25 mouse cellular contexts compared by ENCODE assay signal in the genomic region with DNA sequence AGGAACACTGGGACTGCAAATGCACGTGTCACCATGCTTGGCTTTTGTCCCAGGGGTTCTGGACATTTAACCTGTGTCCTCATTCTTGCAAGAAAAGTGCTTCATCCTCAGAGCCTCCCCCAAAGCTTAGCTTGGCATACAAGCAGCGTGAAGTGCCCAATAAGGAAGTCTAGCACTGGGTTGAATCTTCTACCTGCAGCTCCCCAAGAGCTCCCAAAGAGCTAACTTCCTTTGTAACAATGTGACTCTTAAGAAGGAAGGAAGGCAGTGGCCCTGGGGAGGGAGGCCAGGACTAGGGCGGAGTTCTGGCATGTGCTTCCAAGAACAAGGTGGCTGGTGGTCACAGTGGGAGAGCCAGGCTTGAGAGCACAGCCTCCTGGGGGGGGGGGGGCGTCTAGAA. TPM values are rescaled to one million over a fixed set of nuclear protein-coding genes. Genes with fewer than 3 reads are reported as not detected.
"Had no signal": no experiment of that assay in that cellular context is flagged by ENCODE, and none has a peak within 500 bp of the region (broad histone marks: within the 10 kb centered on the region; RNA-seq: fewer than 3 reads in every experiment).

No protein-coding gene starts in this region.

- H3K9ac ChIP-seq: liver, embryonic 12.5 days; liver, embryonic 14.5 days; lung, embryonic 14.5 days; midbrain, embryonic 13.5 days; midbrain, embryonic 15.5 days; neural tube, embryonic 12.5 days had no signal

- H3K4me3 ChIP-seq: liver, embryonic 12.5 days; midbrain, embryonic 10.5 days; midbrain, embryonic 13.5 days; midbrain, embryonic 15.5 days; myocyte; neural tube, embryonic 12.5 days had no signal

- H3K4me2 ChIP-seq: liver, embryonic 12.5 days; lung, embryonic 14.5 days; midbrain, embryonic 13.5 days; midbrain, embryonic 15.5 days; neural tube, embryonic 12.5 days had no signal

- DNase-seq: lung, embryonic 14.5 days; lung, postnatal 4 days; retina, postnatal 1 day; right cerebral cortex, adult 18-20 months; right cerebral cortex, postnatal 25 days; right cerebral cortex, postnatal 4 days; spleen, adult 18-20 months; thymus, adult 2 months; thymus, postnatal 25 days; thymus, postnatal 4 days had no signal

- H3K27me3 ChIP-seq: liver, embryonic 12.5 days; midbrain, embryonic 13.5 days; midbrain, embryonic 15.5 days; neural tube, embryonic 12.5 days had no signal

- H3K36me3 ChIP-seq: liver, embryonic 12.5 days; midbrain, embryonic 10.5 days; midbrain, embryonic 13.5 days; midbrain, embryonic 15.5 days; neural tube, embryonic 12.5 days had no signal

- H3K27ac ChIP-seq: liver, embryonic 12.5 days; liver, embryonic 14.5 days; midbrain, embryonic 10.5 days; midbrain, embryonic 13.5 days; midbrain, embryonic 15.5 days; neural tube, embryonic 12.5 days had no signal

- H3K9me3 ChIP-seq: liver, embryonic 12.5 days; midbrain, embryonic 10.5 days; midbrain, embryonic 13.5 days; midbrain, embryonic 15.5 days; neural tube, embryonic 12.5 days had no signal

- ATAC-seq: liver, embryonic 12.5 days; midbrain, embryonic 13.5 days; midbrain, embryonic 15.5 days had no signal

- H3K4me1 ChIP-seq: liver, embryonic 12.5 days had no signal

RNA-seq across cellular contexts. Expression of gene Tshz2, which starts 18.1 kb away (rescaled TPM):
- polyA plus RNA-seq: myocyte had no signal

RNA-seq across cellular contexts. Expression of gene Gm11011, which starts 27.1 kb away (rescaled TPM):
- polyA plus RNA-seq: liver, adult 2 months; liver, embryonic 12.5 days; liver, embryonic 14.5 days; liver, embryonic 16.5 days; lung, embryonic 14.5 days; midbrain, embryonic 10.5 days; midbrain, embryonic 13.5 days; midbrain, embryonic 15.5 days; myocyte; neural tube, embryonic 12.5 days; neural tube, embryonic 14.5 days; small intestine, adult 2 months; stomach, embryonic 14.5 days; stomach, embryonic 16.5 days; testis, adult 2 months; thymus, adult 2 months; urinary bladder, adult 2 months had no signal
